ENCODE assay signal across 9 mouse cellular contexts in the genomic region with DNA sequence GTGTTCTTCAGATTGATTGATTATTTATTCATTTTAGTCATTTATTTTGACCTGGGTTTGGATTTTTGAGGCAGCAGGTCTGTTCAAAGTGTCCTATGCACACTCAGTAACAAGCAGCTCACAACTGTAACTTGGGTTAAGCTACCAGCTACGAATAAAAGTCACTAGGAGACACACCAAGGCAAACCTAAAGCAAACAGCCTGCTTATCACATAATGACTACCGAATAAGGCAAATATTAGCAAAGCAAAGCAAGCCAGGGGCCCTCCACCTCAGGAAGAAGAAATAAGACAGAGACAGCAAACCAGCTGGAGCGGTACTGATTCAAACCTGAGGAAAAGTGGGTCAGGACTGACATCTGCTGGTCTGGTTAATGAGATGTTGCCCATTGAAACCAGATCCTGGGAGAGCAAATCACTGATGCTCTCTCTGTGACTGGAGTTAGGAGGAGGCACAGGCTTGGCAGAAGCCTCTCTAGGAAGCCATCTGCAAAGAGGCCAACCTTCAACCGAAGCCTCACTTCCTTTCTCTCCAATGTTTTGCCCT.
A peak's percentile ranks its signal among the peaks of the same experiment; 100 is the strongest.
DNase-seq lines count a peak whose midpoint lies in the region; ATAC-seq and TF ChIP-seq lines count a peak whose summit lies in the region.
"Had no signal": no experiment of that assay in that cellular context is flagged by ENCODE, and none has a peak within 500 bp of the region (broad histone marks: within the 10 kb centered on the region; RNA-seq: fewer than 3 reads in every experiment).

No protein-coding gene starts in this region.

- peaks cover 15% of the 10 kb centered on the region; the same call in 1 of the 2 replicates for H3K4me1 ChIP-seq in forebrain, embryonic 14.5 days (ENCODE audit: control insufficient read depth, insufficient read depth, low read length)
- H3K4me1 ChIP-seq in midbrain, embryonic 11.5 days (ENCODE audit: control insufficient read depth, insufficient read depth, low read length) = peaks cover 7% of the 10 kb centered on the region
- H3K4me1 ChIP-seq: liver, embryonic 15.5 days had no signal

- no peak overlapping the region for H3ac ChIP-seq in C2C12 (ENCODE audit: control insufficient read depth, insufficient read length, low read depth)

- no peaks in the 10 kb centered on the region for H3K79me2 ChIP-seq in C2C12 (ENCODE audit: control insufficient read depth, insufficient read depth)

- TF ChIP-seq CTCF in C2C12 (IDR thresholded peaks at IDR 0.05; ENCODE audit: control insufficient read depth, insufficient read depth, insufficient read length) = peak; percentile 57

- peak; percentile 65 for DNase-seq in adrenal gland, postnatal 10 days
- peak; percentile 83 for DNase-seq in forebrain, embryonic 14.5 days (ENCODE audit: low spot score)
- peak; percentile 75 for DNase-seq in heart, postnatal 4 days
- peak; percentile 63 to 66 for DNase-seq in layer of hippocampus, adult 8-10 months (ENCODE audit: low spot score in 2 of 2)
- DNase-seq in midbrain, embryonic 11.5 days (ENCODE audit: low spot score, missing footprints) = peak; percentile 91
- DNase-seq in testis, postnatal 10 days (ENCODE audit: low spot score) = peak; percentile 53
- DNase-seq in ovary, postnatal 36 days (ENCODE audit: low spot score) = no peak

- H3K27ac ChIP-seq in forebrain, embryonic 14.5 days (ENCODE audit: low read depth, low read length) = peak overlapping the region; percentile 44; the same call in 1 of the 2 replicates
- no peak overlapping the region for H3K27ac ChIP-seq in midbrain, embryonic 11.5 days (ENCODE audit: low read depth, low read length)
- H3K27ac ChIP-seq: liver, embryonic 15.5 days had no signal

- H3K4me3 ChIP-seq in C2C12 (ENCODE audit: insufficient read depth, poor library complexity, severe bottlenecking) = no peak overlapping the region
- no peak overlapping the region for H3K4me3 ChIP-seq in forebrain, embryonic 14.5 days (ENCODE audit: low read depth, low read length)
- no peak overlapping the region for H3K4me3 ChIP-seq in midbrain, embryonic 11.5 days (ENCODE audit: low read depth, low read length)
- H3K4me3 ChIP-seq: liver, embryonic 15.5 days had no signal

- peak overlapping the region; percentile 24 for H3K4me2 ChIP-seq in forebrain, embryonic 14.5 days (ENCODE audit: low read length)
- H3K4me2 ChIP-seq in midbrain, embryonic 11.5 days = no peak overlapping the region
- H3K4me2 ChIP-seq: liver, embryonic 15.5 days had no signal

- H3K9ac ChIP-seq in forebrain, embryonic 14.5 days (ENCODE audit: low read length) = peak overlapping the region; percentile 22; the same call in 1 of the 2 replicates
- H3K9ac ChIP-seq in midbrain, embryonic 11.5 days (ENCODE audit: low read length) = no peak overlapping the region
- H3K9ac ChIP-seq: liver, embryonic 15.5 days had no signal

- H3K9me3 ChIP-seq in forebrain, embryonic 14.5 days (replicated peaks; ENCODE audit: control insufficient read depth, low read length) = no peaks in the 10 kb centered on the region
- H3K9me3 ChIP-seq in midbrain, embryonic 11.5 days (ENCODE audit: control insufficient read depth, low read length) = no peaks in the 10 kb centered on the region
- H3K9me3 ChIP-seq: liver, embryonic 15.5 days had no signal

- H3K79me3 ChIP-seq in C2C12 (ENCODE audit: low read depth) = no peaks in the 10 kb centered on the region

- 35% methylated on average over 4 of the region's 4 CpGs for WGBS in forebrain, embryonic 14.5 days
- WGBS in midbrain, embryonic 11.5 days = 34% methylated on average over 4 of the region's 4 CpGs

- H3K27me3 ChIP-seq in C2C12 (ENCODE audit: control insufficient read depth, insufficient read depth, insufficient read length) = no peaks in the 10 kb centered on the region
- no peaks in the 10 kb centered on the region for H3K27me3 ChIP-seq in forebrain, embryonic 14.5 days (replicated peaks; ENCODE audit: control insufficient read depth, insufficient read depth, low read length)
- H3K27me3 ChIP-seq in midbrain, embryonic 11.5 days (ENCODE audit: control insufficient read depth, insufficient read depth, low read length) = no peaks in the 10 kb centered on the region
- H3K27me3 ChIP-seq: liver, embryonic 15.5 days had no signal

- no peaks in the 10 kb centered on the region for H3K36me3 ChIP-seq in C2C12 (ENCODE audit: control insufficient read depth, insufficient read depth)
- no peaks in the 10 kb centered on the region for H3K36me3 ChIP-seq in forebrain, embryonic 14.5 days (ENCODE audit: control insufficient read depth, insufficient read depth, low read length)
- no peaks in the 10 kb centered on the region for H3K36me3 ChIP-seq in midbrain, embryonic 11.5 days (ENCODE audit: control insufficient read depth, insufficient read depth, low read length)
- H3K36me3 ChIP-seq: liver, embryonic 15.5 days had no signal

- peak; percentile 70 for ATAC-seq in forebrain, embryonic 14.5 days
- ATAC-seq in midbrain, embryonic 11.5 days (ENCODE audit: low FRiP score) = peak; percentile 61; the same call in 1 of the 2 replicates

TF ChIP-seq in C2C12, 6 proteins besides CTCF, POLR2A, EP300 and RAD21:
- TF ChIP-seq CEBPB (IDR thresholded peaks at IDR 0.05; ENCODE audit: low read depth) = no peak
- TF ChIP-seq FOSL1 (IDR thresholded peaks at IDR 0.05; ENCODE audit: insufficient read depth, low read length, poor library complexity, severe bottlenecking) = no peak
- TF ChIP-seq MYOG (IDR thresholded peaks at IDR 0.05; ENCODE audit: control insufficient read depth, extremely low read depth, insufficient read length) = no peak
- no peak for TF ChIP-seq MYOD1 (IDR thresholded peaks at IDR 0.05; ENCODE audit: control insufficient read depth, insufficient read length, low read depth)
- no peak for TF ChIP-seq MAX (IDR thresholded peaks at IDR 0.05)
- TF ChIP-seq USF1 (IDR thresholded peaks at IDR 0.05; ENCODE audit: low read depth) = no peak
TF ChIP-seq in C2C12: peak in this region for 0.
